Mouse (Mus musculus) forebrain, embryonic 10.5 days (tissue): Measurements from ENCODE around the gene Cryba2. TPM values are rescaled to one million over a fixed set of nuclear protein-coding genes. Genes with fewer than 3 reads are reported as not detected.

Experiments used
- DNase-seq: peaks from one replicate; pipeline ENCODE4 v3.0.0-alpha.2; 2017; ENCODE audit warnings: low spot score; ENCODE audit errors: extremely low spot score
- H3K27ac ChIP-seq: fragments of 300-500 bp; sonication (generic); 2 replicates; pipeline ENCODE4 v1.5.1; 2016; ENCODE audit warnings: mild to moderate bottlenecking
- H3K27me3 ChIP-seq: fragments of 300-500 bp; sonication (generic); 2 replicates; pipeline ENCODE4 v1.6.1; 2016; ENCODE audit warnings: mild to moderate bottlenecking; ENCODE audit not compliant: poor library complexity, severe bottlenecking
- H3K36me3 ChIP-seq: fragments of 300-500 bp; sonication (generic); replicated peaks from 2 replicates; pipeline ENCODE4 v1.6.1; 2016; ENCODE audit warnings: mild to moderate bottlenecking, moderate library complexity
- H3K4me1 ChIP-seq: fragments of 300-500 bp; sonication (generic); 2 replicates; pipeline ENCODE4 v1.6.1; 2016
- H3K4me3 ChIP-seq: fragments of 300-500 bp; sonication (generic); 2 replicates; pipeline ENCODE4 v1.5.1; 2016; ENCODE audit warnings: mild to moderate bottlenecking, moderate library complexity
- H3K9me3 ChIP-seq: fragments of 300-500 bp; sonication (generic); 2 replicates; pipeline ENCODE4 v1.6.1; 2016; ENCODE audit warnings: mild to moderate bottlenecking, moderate library complexity
- WGBS: fragments of 180-500 bp; shearing (Covaris S2); methylation state at CpG from one replicate; pipeline ENCODE4 v1.1.7; 2016; 5-methylcytosine and 5-hydroxymethylcytosine counted together
- microRNA counts: library from miRNA; unstranded; fragments of <30 nt; microRNA quantifications from one replicate; lab custom pipeline; 2017
- microRNA-seq: library from miRNA; unstranded; fragments of <30 nt; microRNA quantifications from one replicate; pipeline ENCODE4, GENCODE M21; 2017
- polyA plus RNA-seq: library from polyadenylated mRNA; unstranded; fragments of >200 nt; fragmentation: Nextera tagmentation; extraction: Ambion mirVana; gene quantifications from 2 replicates; pipeline ENCODE4 v1.2.1, GENCODE M21; 2016

Cryba2 gene
- polyA plus RNA-seq, 1 experiment from 2014 or later, result not detected

DNA sequence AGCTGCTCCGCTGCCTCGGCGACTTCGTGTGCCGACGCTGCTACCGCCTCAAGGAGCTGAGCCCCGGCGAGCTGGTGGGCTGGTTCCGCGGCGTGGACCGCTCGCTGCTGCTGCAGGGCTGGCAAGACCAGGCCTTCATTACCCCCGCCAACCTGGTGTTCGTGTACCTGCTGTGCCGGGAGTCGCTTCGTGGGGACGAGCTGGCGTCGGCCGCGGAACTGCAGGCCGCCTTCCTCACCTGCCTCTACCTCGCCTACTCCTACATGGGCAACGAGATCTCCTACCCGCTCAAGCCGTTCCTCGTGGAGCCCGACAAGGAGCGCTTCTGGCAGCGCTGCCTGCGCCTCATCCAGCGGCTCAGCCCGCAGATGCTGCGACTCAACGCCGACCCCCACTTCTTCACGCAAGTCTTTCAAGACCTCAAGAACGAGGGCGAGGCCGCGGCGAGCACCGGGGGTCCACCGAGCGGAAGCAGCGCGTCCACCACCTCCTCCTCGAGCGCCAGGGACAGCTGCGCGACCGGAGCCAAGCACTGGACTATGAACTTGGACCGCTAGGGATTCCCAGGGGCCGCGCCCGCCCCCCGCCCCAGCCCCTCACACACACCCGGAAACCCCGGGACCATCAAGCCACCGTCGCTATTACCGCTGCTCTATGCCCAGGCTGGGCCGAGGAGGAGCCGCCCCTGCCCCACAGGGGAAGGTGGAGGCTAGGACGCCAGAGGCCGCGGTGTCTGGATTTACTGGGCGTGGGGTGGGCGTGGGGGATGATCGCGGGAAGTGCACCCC is 37.1 kb downstream of the Cryba2 start:
- no peaks in the 10 kb centered on the region for H3K36me3 ChIP-seq
- H3K27ac ChIP-seq, result peak overlapping the region; percentile 83
- under 1% methylated on average over 74 of the region's 74 CpGs for WGBS
- H3K4me1 ChIP-seq, result peaks cover 74% of the 10 kb centered on the region
- peaks cover 100% of the 10 kb centered on the region for H3K27me3 ChIP-seq
- peak; percentile 49 for DNase-seq
- peak overlapping the region; percentile 76 for H3K4me3 ChIP-seq
- H3K9me3 ChIP-seq, result no peaks in the 10 kb centered on the region

- DNase-seq, result no peak
- WGBS, result 0% methylated on average over 44 of the region's 48 CpGs
- Histone ChIP-seq H3K9me3 (no peaks in the 10 kb centered on the region), H3K36me3 (no peaks in the 10 kb centered on the region), H3K4me1 (peaks cover 81% of the 10 kb centered on the region), H3K4me3 (peak overlapping the region; percentile 76), H3K27ac (peak overlapping the region; percentile 83), H3K27me3 (peaks cover 100% of the 10 kb centered on the region)
These were observed 37.8 kb downstream of the Cryba2 start for GRCm38 (mm10) chr1:74855156-74855555.

DNA sequence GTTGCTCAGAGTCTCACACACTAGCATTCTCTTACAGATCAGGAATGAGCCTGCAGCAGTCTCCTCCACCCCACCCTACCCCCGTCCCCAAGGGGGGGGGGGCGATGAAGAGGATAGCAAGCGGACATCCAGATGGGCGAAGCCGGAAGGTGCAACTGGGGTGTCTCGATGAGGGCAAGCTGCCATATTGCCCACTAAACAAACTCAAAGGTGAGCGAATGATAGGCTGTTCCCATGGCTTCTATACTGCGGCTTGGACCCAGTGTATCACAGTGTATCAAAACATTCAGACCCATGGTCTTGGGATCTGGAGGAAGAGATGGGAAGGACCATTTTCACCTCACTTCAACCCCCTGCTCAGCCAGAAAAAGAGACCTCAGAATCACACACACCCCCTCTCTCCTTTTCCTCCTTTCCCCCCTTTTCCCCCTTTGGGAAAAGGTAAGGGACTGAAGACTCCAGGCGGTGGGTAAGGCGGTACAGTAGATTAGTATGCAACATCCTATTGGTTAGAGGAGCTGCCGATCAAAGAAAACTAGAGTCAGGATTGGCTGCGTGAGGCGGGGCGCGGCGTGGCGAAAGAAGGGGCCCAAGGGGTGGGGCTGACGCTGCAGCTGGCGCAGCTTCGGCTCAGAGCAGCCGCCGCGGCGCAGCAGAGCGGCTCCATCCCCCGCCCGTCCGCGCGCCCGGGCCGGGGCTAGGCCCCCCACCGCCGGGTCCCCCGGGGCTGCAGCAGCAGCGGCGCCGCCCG is 38.5 kb downstream of the Cryba2 start, which contains the start of gene Cdk5r2:
Gene Cdk5r2, plus strand, starts transcription at position 629 of the 751 bp plus-strand sequence.
- Histone ChIP-seq H3K36me3 (no peaks in the 10 kb centered on the region), H3K9me3 (no peaks in the 10 kb centered on the region), H3K27me3 (peaks cover 100% of the 10 kb centered on the region), H3K4me3 (peak within 1 kb of the TSS; percentile 76), H3K4me1 (peaks cover 81% of the 10 kb centered on the region), H3K27ac (peak within 1 kb of the TSS; percentile 83)
- peak; percentile 89 for DNase-seq
- WGBS, result 3% methylated on average over 39 of the region's 39 CpGs

DNA sequence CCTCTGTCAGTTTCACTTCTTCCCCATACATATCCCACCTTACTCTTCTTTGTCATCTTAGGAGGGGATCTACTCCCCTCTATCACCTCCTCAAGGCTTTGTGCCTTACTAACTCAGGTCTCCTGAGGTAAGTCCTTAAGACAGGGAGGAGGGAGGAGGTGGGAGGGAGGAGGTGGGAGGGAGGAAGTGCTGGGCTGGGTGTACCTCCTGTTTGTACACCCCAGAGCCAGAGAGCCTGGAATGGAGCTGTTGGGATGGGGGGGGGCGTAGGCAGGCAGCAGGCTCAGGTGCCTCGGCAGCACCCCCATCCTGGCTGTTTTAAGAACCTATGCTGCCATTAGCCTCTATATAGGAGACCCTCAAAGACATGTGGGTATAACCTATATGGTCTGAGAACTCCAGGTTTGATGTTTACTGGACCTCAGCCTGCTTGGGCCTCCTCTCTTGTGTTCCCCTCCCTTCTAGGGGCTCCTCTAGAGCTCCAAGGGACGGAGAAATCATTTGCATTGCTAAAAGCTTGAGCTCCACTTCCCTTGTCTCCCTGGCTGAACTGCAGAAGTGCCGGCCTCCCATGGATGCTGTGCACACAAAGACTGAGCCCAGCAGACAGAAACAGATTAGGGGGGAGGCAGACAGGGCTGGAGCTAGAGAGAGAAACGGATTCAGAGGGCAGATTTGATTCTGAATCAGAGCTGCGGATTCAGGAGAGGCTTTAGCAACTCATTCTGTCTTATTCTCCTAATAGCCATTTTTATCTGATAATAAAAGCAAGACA is 41.8 kb downstream of the Cryba2 start:
- no peak for DNase-seq
- Histone ChIP-seq H3K9me3 (no peaks in the 10 kb centered on the region), H3K36me3 (no peaks in the 10 kb centered on the region), H3K4me3 (no peak overlapping the region; the same call in 1 of the 2 replicates), H3K27ac (peak overlapping the region; percentile 58; the same call in 1 of the 2 replicates), H3K27me3 (peaks cover 83% of the 10 kb centered on the region), H3K4me1 (peaks cover 50% of the 10 kb centered on the region)
- 10% methylated on average over 6 of the region's 6 CpGs for WGBS

GRCm38 (mm10) chr1:74850251-74850650 is 42.7 kb downstream of the Cryba2 start:
- no peaks in the 10 kb centered on the region for H3K9me3 ChIP-seq
- 16% methylated on average over 6 of the region's 6 CpGs for WGBS
- DNase-seq, result no peak
- peaks cover 43% of the 10 kb centered on the region for H3K4me1 ChIP-seq
- H3K36me3 ChIP-seq, result no peaks in the 10 kb centered on the region
- H3K27me3 ChIP-seq, result peaks cover 74% of the 10 kb centered on the region
- no peak overlapping the region for H3K27ac ChIP-seq
- H3K4me3 ChIP-seq, result no peak overlapping the region

- WGBS, result 53% methylated on average over 5 of the region's 5 CpGs
- H3K4me1 ChIP-seq, result peaks cover 30% of the 10 kb centered on the region
- H3K4me3 ChIP-seq, result no peak overlapping the region
- no peak for DNase-seq
- H3K36me3 ChIP-seq, result no peaks in the 10 kb centered on the region
- H3K27me3 ChIP-seq, result peaks cover 61% of the 10 kb centered on the region
- no peaks in the 10 kb centered on the region for H3K9me3 ChIP-seq
- H3K27ac ChIP-seq, result no peak overlapping the region
These were observed 44.0 kb downstream of the Cryba2 start for GRCm38 (mm10) chr1:74848946-74849345.

- H3K36me3 ChIP-seq, result no peaks in the 10 kb centered on the region
- H3K4me3 ChIP-seq, result no peak overlapping the region
- peaks cover 39% of the 10 kb centered on the region for H3K27me3 ChIP-seq
- H3K27ac ChIP-seq, result no peak overlapping the region
- WGBS, result 49% methylated on average over 9 of the region's 9 CpGs
- H3K9me3 ChIP-seq, result no peaks in the 10 kb centered on the region
- DNase-seq, result no peak
- peaks cover 19% of the 10 kb centered on the region for H3K4me1 ChIP-seq
These were observed 46.6 kb downstream of the Cryba2 start for GRCm38 (mm10) chr1:74846341-74846740.

- Histone ChIP-seq H3K36me3 (no peaks in the 10 kb centered on the region), H3K4me3 (no peak overlapping the region), H3K9me3 (no peaks in the 10 kb centered on the region), H3K27ac (no peak overlapping the region), H3K27me3 (peaks cover 9% of the 10 kb centered on the region; the same call in 1 of the 2 replicates), H3K4me1 (peaks cover 4% of the 10 kb centered on the region)
- 88% methylated on average over 5 of the region's 5 CpGs for WGBS
- DNase-seq, result no peak
These were observed 49.9 kb downstream of the Cryba2 start for GRCm38 (mm10) chr1:74843090-74843489.

MicroRNAs within 50 kb of the gene (microRNA counts, 519-probe panel; counts per million panel counts)
- 341 counts per million, percentile 65 among the panel's probes with 10 or more counts for microRNA mmu-miR-375 (lab: Ali Mortazavi, UCI)

Small RNAs within 50 kb of the gene (microRNA-seq; reads per million reads assigned to microRNA genes)
- 479 reads per million, percentile 66 among the genes with 10 or more reads in this experiment for gene Mir375

Other genes with a start within 250 kb of the Cryba2 start
- 54.9 and 58.0 TPM in 2 replicates for gene Ttll4, start 231.4 kb downstream of the Cryba2 start, polyA plus RNA-seq
- gene Cyp27a1, start 179.6 kb downstream of the Cryba2 start, polyA plus RNA-seq, result 10.4 and 11.5 TPM in 2 replicates
- gene Prkag3, start 143.9 kb downstream of the Cryba2 start, polyA plus RNA-seq, result 0.20 TPM in 1 of 2 replicates, not detected in the other
- gene Wnt6, start 121.3 kb downstream of the Cryba2 start, polyA plus RNA-seq, result 9.1 and 10.6 TPM in 2 replicates
- gene Wnt10a, start 101.6 kb downstream of the Cryba2 start, polyA plus RNA-seq, result 0.65 and 0.92 TPM in 2 replicates
- 0.22 and 0.25 TPM in 2 replicates for gene Cdk5r2, start 38.2 kb downstream of the Cryba2 start, polyA plus RNA-seq
- gene Fev, start 7.7 kb downstream of the Cryba2 start, polyA plus RNA-seq, result not detected in 2 replicates
- gene Cfap65, start 42.5 kb upstream of the Cryba2 start, polyA plus RNA-seq, result 0.04 and 0.25 TPM in 2 replicates
- gene Ihh, start 58.5 kb upstream of the Cryba2 start, polyA plus RNA-seq, result 0.10 TPM in 1 of 2 replicates, not detected in the other
- 12.2 and 12.4 TPM in 2 replicates for gene Nhej1, start 232.1 kb upstream of the Cryba2 start, polyA plus RNA-seq
- gene Slc23a3, start 240.7 kb upstream of the Cryba2 start, polyA plus RNA-seq, result not detected in 2 replicates
- 41.0 and 43.6 TPM in 2 replicates for gene Cnppd1, start 249.6 kb upstream of the Cryba2 start, polyA plus RNA-seq
- 42.0 and 42.7 TPM in 2 replicates for gene Retreg2, start 249.6 kb upstream of the Cryba2 start, polyA plus RNA-seq